Mouse (Mus musculus) retina, adult 2 months (tissue): ENCODE data around the gene Adarb1.
"Not testable (repeated sequence)": the region's sequence is repeated elsewhere in the genome, so short reads cannot be mapped to it uniquely, and the experiment has no call there.

Experiments
- DNase-seq: peaks from one replicate; pipeline ENCODE4 v3.0.0-alpha.2; 2012; ENCODE audit warnings: low read depth, low spot score

Adarb1 gene

GRCm38 (mm10) chr10:77315682-77316081 lies 102.4 kb downstream of the Adarb1 start:
- no peak for DNase-seq

DNA sequence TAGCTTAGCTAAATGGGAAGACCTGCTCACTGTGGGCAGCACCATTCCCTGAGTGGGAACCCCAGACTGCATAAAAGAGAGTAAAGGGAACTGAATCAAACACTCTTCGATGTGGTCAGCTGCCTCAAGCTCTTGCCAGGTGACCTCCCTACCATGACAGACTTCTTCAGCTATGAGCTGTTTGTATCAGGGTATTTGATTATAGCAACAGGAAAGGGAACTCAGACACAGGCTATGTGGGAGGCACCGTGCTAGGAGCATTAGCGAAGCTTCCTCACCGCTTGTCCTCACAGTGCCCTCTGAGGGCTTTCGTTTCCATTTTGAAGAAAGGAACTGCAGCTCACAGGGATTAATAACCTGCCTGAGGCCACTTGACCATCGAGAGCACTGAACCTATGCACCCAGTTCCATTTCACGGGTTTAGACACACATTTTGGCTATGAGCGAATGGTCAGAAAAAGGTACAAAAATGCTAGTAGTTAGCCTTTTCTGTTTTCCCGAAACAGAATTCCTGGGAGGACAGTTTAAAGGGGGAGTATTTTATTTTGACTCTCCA lies 103.3 kb downstream of the Adarb1 start:
- DNase-seq: no peak

- no peak for DNase-seq
These were observed 109.1 kb downstream of the Adarb1 start for GRCm38 (mm10) chr10:77308978-77309377.

GRCm38 (mm10) chr10:77305766-77306165 lies 112.3 kb downstream of the Adarb1 start:
- no peak for DNase-seq

- DNase-seq: no peak
These were observed 113.1 kb downstream of the Adarb1 start for GRCm38 (mm10) chr10:77304840-77305533.

- DNase-seq: no peak
These were observed 113.7 kb downstream of the Adarb1 start for GRCm38 (mm10) chr10:77304362-77304761.

DNA sequence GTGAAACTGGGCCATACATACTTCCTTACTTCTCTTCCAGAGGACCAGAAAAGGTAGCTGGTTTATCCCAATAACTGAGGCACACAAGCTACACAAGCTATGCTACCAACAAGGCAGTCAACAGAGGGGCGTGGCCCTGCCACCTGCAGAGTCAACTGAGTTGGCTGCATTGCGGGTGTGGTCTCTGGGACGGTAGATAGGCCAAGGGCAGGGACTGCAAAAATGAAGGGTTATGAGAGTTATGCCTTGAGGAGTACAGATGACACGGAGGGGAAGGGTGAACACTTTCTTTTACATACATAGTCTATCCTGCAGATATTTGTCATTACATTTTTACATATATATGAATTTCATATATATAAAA lies 117.2 kb downstream of the Adarb1 start:
- no peak for DNase-seq

DNA sequence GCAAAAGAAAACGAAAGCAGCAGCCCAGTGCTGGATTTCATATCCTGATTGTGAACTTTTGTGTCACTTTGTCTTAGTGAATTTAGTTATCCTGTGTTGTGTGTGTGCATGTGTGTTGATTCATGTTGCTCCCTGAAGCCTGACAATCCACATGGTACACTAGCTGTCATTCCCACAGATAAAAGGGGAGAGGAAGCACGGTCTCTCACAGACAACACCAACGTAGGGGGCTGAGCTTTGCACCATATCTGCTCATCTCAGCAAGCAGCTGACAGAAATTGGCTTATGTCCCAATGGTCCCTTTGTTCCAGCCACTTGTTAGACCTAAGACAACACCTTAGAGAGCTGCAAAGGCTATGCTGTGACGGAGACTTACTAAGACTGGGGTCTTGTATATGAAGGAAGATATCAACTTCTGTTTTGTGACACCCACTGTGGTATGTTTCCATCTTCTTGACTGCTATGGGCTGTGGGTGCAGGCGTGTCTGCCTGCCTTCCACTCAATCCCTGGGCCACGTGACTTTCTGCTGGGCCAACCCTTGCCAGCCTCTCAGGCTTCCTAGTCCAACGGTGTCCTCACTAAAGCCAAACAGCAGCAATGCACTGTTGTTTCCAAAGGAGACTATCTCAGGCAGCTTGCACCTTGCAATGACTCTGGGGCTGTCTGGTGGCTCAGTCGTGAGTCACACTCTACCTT lies 117.7 kb downstream of the Adarb1 start:
- no peak for DNase-seq

- DNase-seq: no peak
These were observed 118.9 kb downstream of the Adarb1 start for GRCm38 (mm10) chr10:77299194-77299593.

- no peak for DNase-seq
These were observed 119.4 kb downstream of the Adarb1 start for GRCm38 (mm10) chr10:77298621-77299020.

- DNase-seq: no peak
These were observed 123.4 kb downstream of the Adarb1 start for GRCm38 (mm10) chr10:77294691-77295090.

- no peak for DNase-seq
These were observed 127.3 kb downstream of the Adarb1 start for GRCm38 (mm10) chr10:77290624-77291366.

DNA sequence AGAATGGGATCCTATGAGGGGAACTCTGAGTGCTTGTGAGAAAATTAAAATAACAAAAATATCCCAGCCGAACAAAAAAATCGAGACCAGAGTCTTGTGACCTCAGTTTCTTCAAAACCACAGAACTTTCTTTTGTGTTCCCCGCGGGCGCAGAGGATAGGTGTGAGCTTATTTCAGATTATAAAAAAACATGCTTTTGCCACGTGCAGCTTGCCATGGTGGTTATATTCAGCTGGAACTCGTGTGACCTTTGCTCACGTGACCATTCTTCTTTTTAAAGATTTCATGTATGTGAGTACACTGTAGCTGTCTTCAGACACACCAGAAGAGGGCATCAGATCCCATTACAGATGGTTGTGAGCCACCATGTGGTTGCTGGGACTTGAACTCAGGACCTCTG lies 128.5 kb downstream of the Adarb1 start:
- no peak for DNase-seq

DNA sequence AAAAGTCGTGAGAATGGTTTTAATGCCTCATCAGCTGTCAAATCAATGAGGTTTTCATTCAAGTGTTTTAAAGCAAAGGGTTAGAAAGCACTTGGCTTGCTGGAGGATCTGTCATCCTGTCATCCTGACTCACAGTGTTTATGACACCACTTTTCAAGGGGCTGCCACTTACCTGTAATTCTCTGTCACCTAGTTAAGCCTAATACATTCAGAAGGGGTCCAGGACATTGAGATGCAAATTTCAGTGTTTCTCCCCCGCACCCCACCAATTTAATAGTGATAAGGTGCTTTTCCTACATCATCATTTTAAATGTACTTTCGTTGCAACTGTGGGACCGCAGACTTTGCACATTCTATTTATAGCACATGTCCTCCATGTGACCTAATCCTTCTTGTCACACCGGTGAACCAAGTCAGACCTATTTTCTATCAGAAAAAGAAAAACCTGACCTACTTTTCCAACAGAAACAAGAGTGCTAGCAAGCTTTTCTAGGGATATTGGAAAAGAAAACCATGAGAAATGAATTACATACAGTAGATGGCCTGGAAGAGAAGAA lies 129.4 kb downstream of the Adarb1 start:
- no peak for DNase-seq

DNA sequence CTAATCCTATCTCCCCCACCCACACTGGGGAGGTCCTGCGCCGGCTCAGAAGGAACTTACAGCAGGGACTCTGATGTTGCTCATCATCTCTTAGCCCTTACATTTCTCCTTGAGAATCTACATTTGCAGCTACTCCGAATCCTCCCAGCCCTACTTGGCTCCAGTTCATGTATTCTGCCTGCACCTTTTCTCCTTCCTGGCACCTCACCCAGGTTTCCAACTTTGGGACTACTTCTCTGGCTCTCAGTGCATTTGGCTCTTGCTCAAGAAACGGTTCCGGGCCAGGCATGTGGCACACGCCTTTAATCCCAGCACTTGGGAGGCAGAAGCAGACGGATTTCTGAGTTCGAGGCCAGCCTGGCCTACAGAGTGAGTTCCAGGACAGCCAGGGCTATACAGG lies 130.4 kb downstream of the Adarb1 start:
- DNase-seq: no peak

- DNase-seq: no peak
These were observed 133.2 kb downstream of the Adarb1 start for GRCm38 (mm10) chr10:77284832-77285231.

GRCm38 (mm10) chr10:77282822-77283221 lies 135.2 kb downstream of the Adarb1 start:
- DNase-seq: peak; percentile 50

- not testable (repeated sequence) for DNase-seq
These were observed 136.0 kb downstream of the Adarb1 start for GRCm38 (mm10) chr10:77282085-77282484.

DNA sequence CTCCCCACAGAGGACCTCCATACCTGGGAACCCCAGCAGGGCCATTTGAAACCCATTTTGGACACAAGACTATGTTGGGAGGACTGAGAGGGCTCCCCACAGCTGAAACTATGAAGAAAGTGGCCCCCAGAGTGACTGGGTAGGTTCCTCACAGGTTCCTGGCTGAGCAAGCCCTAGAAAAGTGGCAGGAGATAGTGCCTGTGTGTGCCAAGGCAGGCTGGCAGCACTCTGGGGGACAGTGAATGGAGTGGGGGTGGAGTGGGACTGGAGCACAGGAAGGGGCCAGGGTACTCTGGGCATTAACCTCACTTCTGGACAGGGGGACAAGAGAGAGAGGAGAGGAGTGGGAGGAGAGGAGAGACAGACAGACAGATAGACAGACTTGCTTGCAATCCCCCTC lies 144.3 kb downstream of the Adarb1 start:
- no peak for DNase-seq

DNA sequence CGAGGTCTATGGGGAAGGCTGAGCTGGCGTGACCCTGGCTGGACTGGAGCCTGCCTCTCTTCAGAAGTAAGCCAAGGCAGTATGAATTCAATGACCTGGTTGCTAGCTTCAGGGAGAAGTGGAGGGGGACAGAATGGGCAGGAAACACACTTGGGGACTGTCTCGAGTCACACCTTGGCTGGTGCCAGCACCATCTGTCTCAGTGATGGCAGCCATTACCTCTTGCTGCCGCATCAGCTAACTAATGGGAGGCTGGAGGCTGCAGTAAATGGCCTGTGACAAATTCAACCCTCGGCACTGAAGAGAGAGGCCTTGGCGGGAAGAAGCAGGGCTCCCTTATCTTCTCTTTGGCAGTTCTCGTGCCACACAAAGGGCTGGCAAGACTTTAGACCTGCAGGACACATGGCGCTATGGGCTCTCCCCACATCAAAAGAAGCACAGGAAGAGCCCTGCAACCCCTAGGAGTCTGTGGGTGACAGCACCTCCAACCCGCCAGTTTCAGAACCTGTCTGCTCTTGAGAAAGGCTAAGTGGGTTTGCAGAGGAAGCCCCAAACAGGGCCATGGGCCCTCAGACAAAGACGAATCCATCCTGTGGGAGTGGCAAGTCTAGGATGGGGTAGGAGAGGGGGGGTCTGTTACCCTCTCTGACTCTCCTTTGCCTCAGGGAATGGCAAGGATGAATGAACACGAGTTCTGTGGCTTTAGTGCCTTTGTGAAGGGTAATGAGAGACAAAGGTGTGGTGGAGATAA lies 144.9 kb downstream of the Adarb1 start:
- DNase-seq: no peak

- DNase-seq: no peak
These were observed 148.9 kb downstream of the Adarb1 start for GRCm38 (mm10) chr10:77269129-77269528.
